Mouse (Mus musculus): Measurements from ENCODE around the gene Map2k7.

- TF ChIP-seq CTCF (IDR thresholded peaks at IDR 0.05; ENCODE audit: control insufficient read depth, insufficient read depth, insufficient read length) (no peak), MYOD1 (IDR thresholded peaks at IDR 0.05; ENCODE audit: control insufficient read depth, insufficient read length, low read depth) (no peak), USF1 (IDR thresholded peaks at IDR 0.05; ENCODE audit: low read depth) (no peak)
These were observed 24.2 kb upstream of the Map2k7 start for GRCm38 (mm10) chr8:4214006-4214980.
